Mouse (Mus musculus) right cerebral cortex, postnatal 36 days (tissue): ENCODE results near the gene Fbxl2.
A peak's percentile ranks its signal among the peaks of the same experiment; 100 is the strongest.
"Not testable (repeated sequence)": the region's sequence is repeated elsewhere in the genome, so short reads cannot be mapped to it uniquely, and the experiment has no call there.

Source experiments
- DNase-seq, 2 experiments: peaks; one replicate each; pipeline ENCODE4 v3.0.0; 2022; ENCODE audit warnings: low spot score in 2 of 2, mixed read lengths in 1 of 2

Fbxl2 gene

GRCm38 (mm10) chr9:114046028-114046427 is at the start of gene Fbxl2:
TSS of gene Fbxl2 (minus strand) at chr9:114046191.
- no peak for DNase-seq

GRCm38 (mm10) chr9:114094854-114095253 is 48.9 kb upstream of the Fbxl2 start:
- DNase-seq = no peak

GRCm38 (mm10) chr9:114092188-114092587 is 46.2 kb upstream of the Fbxl2 start:
- DNase-seq = peak in 1 of 2 experiments; percentile 13

- not testable (repeated sequence) for DNase-seq
Observed at GRCm38 (mm10) chr9:114088885-114089284, 42.9 kb upstream of the Fbxl2 start.

- DNase-seq = no peak
Observed at GRCm38 (mm10) chr9:114087106-114087815, 41.3 kb upstream of the Fbxl2 start.

GRCm38 (mm10) chr9:114086422-114086821 is 40.4 kb upstream of the Fbxl2 start:
- no peak for DNase-seq

- DNase-seq = peak; percentile 22 to 61
Observed at GRCm38 (mm10) chr9:114073681-114074080, 27.7 kb upstream of the Fbxl2 start.

- DNase-seq = no peak
Observed at GRCm38 (mm10) chr9:114069372-114069771, 23.4 kb upstream of the Fbxl2 start.

- no peak for DNase-seq
Observed at GRCm38 (mm10) chr9:114068494-114069053, 22.6 kb upstream of the Fbxl2 start.

- no peak for DNase-seq
Observed at GRCm38 (mm10) chr9:114057090-114057796, 11.3 kb upstream of the Fbxl2 start, which contains the start of gene Susd5. TSS of gene Susd5 (plus strand) at chr9:114057140.

- no peak for DNase-seq
Observed at GRCm38 (mm10) chr9:114052866-114053265, 6.9 kb upstream of the Fbxl2 start.

- DNase-seq = no peak
Observed at GRCm38 (mm10) chr9:114052031-114052430, 6.0 kb upstream of the Fbxl2 start.

- DNase-seq = peak in 1 of 2 experiments; percentile 30
Observed at GRCm38 (mm10) chr9:114050778-114051177, 4.8 kb upstream of the Fbxl2 start.

- DNase-seq = no peak
Observed at GRCm38 (mm10) chr9:114050106-114050505, 4.1 kb upstream of the Fbxl2 start.

GRCm38 (mm10) chr9:114046676-114047075 is 685 bp upstream of the Fbxl2 start:
- DNase-seq = no peak

GRCm38 (mm10) chr9:114044446-114044845 is 1.5 kb downstream of the Fbxl2 start:
- no peak for DNase-seq

- DNase-seq = no peak
Observed at GRCm38 (mm10) chr9:114042490-114042889, 3.5 kb downstream of the Fbxl2 start.

GRCm38 (mm10) chr9:114040945-114041344 is 5.0 kb downstream of the Fbxl2 start:
- DNase-seq = no peak

GRCm38 (mm10) chr9:114026261-114026934 is 19.6 kb downstream of the Fbxl2 start:
- DNase-seq = peak; percentile 86 to 90

- DNase-seq = no peak
Observed at GRCm38 (mm10) chr9:114025846-114026245, 20.1 kb downstream of the Fbxl2 start.

- DNase-seq = no peak
Observed at GRCm38 (mm10) chr9:114025182-114025581, 20.8 kb downstream of the Fbxl2 start.

GRCm38 (mm10) chr9:114022141-114022540 is 23.9 kb downstream of the Fbxl2 start:
- DNase-seq = no peak
